In genomic region chr1:93668791-93669548, GRCm38 (mm10) we compare ENCODE assay signal across 8 mouse cellular contexts. TPM values are rescaled to one million over a fixed set of nuclear protein-coding genes. Genes with fewer than 3 reads are reported as not detected.
DNase-seq lines count a peak whose midpoint lies in the region; ATAC-seq and TF ChIP-seq lines count a peak whose summit lies in the region.

No protein-coding gene starts in this region.

- WGBS in forebrain, postnatal 0 days = 14% methylated on average over 17 of the region's 17 CpGs
- 9% methylated on average over 17 of the region's 17 CpGs for WGBS in hindbrain, embryonic 10.5 days

- peak; percentile 71 for TF ChIP-seq CTCF in forebrain, postnatal 0 days (IDR thresholded peaks at IDR 0.05; ENCODE audit: low read depth)

- no peaks in the 10 kb centered on the region for H3K9me3 ChIP-seq in forebrain, postnatal 0 days (ENCODE audit: low read length)
- no peaks in the 10 kb centered on the region for H3K9me3 ChIP-seq in hindbrain, embryonic 10.5 days

- DNase-seq in MN1 (ENCODE audit: low spot score) = peak; percentile 93
- DNase-seq in cerebellum, adult 8-10 months = peak; percentile 45
- peak; percentile 83 for DNase-seq in forebrain, postnatal 0 days
- peak; percentile 82 for DNase-seq in hindbrain, embryonic 10.5 days (ENCODE audit: low spot score)
- peak; percentile 58 to 61 for DNase-seq in layer of hippocampus, postnatal 14 days (ENCODE audit: low spot score in 2 of 2)
- peak; percentile 91 to 94 for DNase-seq in lung, postnatal 4 days
- DNase-seq in retina, postnatal 1 day = peak; percentile 91
- peak; percentile 78 for DNase-seq in thymus, postnatal 4 days

- H3K9ac ChIP-seq in forebrain, postnatal 0 days = peak overlapping the region; percentile 56

- peaks cover 5% of the 10 kb centered on the region; the same call in 1 of the 2 replicates for H3K4me1 ChIP-seq in forebrain, postnatal 0 days (ENCODE audit: insufficient read depth)
- peaks cover 23% of the 10 kb centered on the region for H3K4me1 ChIP-seq in hindbrain, embryonic 10.5 days (replicated peaks)

- H3K36me3 ChIP-seq in forebrain, postnatal 0 days (ENCODE audit: insufficient read depth) = no peaks in the 10 kb centered on the region
- H3K36me3 ChIP-seq in hindbrain, embryonic 10.5 days = no peaks in the 10 kb centered on the region

- no peaks in the 10 kb centered on the region for H3K27me3 ChIP-seq in forebrain, postnatal 0 days (ENCODE audit: insufficient read depth, low read length)
- H3K27me3 ChIP-seq in hindbrain, embryonic 10.5 days (ENCODE audit: insufficient read depth, poor library complexity, severe bottlenecking) = peaks cover 3% of the 10 kb centered on the region; the same call in 1 of the 2 replicates

- peak overlapping the region; percentile 58 for H3K4me2 ChIP-seq in forebrain, postnatal 0 days (ENCODE audit: low read depth)

- peak overlapping the region; percentile 29 for H3K4me3 ChIP-seq in forebrain, postnatal 0 days (ENCODE audit: low read depth, low read length)
- H3K4me3 ChIP-seq in hindbrain, embryonic 10.5 days = peak overlapping the region; percentile 54

- peak overlapping the region; percentile 57; the same call in 1 of the 2 replicates for H3K27ac ChIP-seq in forebrain, postnatal 0 days (ENCODE audit: low read depth, low read length)
- peak overlapping the region; percentile 90 for H3K27ac ChIP-seq in hindbrain, embryonic 10.5 days

- peak; percentile 91 for ATAC-seq in forebrain, postnatal 0 days

RNA-seq across cellular contexts. Expression of gene Stk25, which starts 10.5 kb away (rescaled TPM):
- total RNA-seq in forebrain, postnatal 0 days (2014; rRNA removed) = 278 and 312 TPM in 2 replicates
- 371 and 381 TPM in 2 replicates for polyA plus RNA-seq in forebrain, postnatal 0 days (2015; fragmentation: Nextera tagmentation; extraction: Ambion mirVana)
- 177 and 215 TPM in 2 replicates for polyA plus RNA-seq in hindbrain, embryonic 10.5 days (2016; fragmentation: Nextera tagmentation; extraction: Ambion mirVana)
- 100 to 1,000 TPM; 389 to 405 TPM for total RNA-seq in layer of hippocampus, postnatal 14 days (2021)

RNA-seq across cellular contexts. Expression of gene Bok, which starts 16.5 kb away (rescaled TPM):
- total RNA-seq in forebrain, postnatal 0 days (2014; rRNA removed) = 94.6 and 119 TPM in 2 replicates
- polyA plus RNA-seq in forebrain, postnatal 0 days (2015; fragmentation: Nextera tagmentation; extraction: Ambion mirVana) = 113 and 150 TPM in 2 replicates
- 38.7 and 41.6 TPM in 2 replicates for polyA plus RNA-seq in hindbrain, embryonic 10.5 days (2016; fragmentation: Nextera tagmentation; extraction: Ambion mirVana)
- 10 to 100 TPM; 85.2 to 95.5 TPM for total RNA-seq in layer of hippocampus, postnatal 14 days (2021)

Comparison
In these comparisons a context has a peak if more than half of its experiments do, and no peak if none do; other contexts are left out.
1. Peak in every context shown above with its lines: DNase-seq, ATAC-seq, H3K4me3 ChIP-seq and H3K27ac ChIP-seq.